Mouse (Mus musculus) liver, embryonic 12.5 days (tissue): ENCODE data around the gene Arl8a. TPM values are rescaled to one million over a fixed set of nuclear protein-coding genes. Genes with fewer than 3 reads are reported as not detected.
A peak's percentile ranks its signal among the peaks of the same experiment; 100 is the strongest.
"Not testable (repeated sequence)": the region's sequence is repeated elsewhere in the genome, so short reads cannot be mapped to it uniquely, and the experiment has no call there.

Experiments
- ATAC-seq: fragments of 200-750 bp; cut with Nextera tagmentation; 2 replicates; pipeline ENCODE4 v1.8.0; 2017; ENCODE audit warnings: moderate number of reproducible peaks, mild to moderate bottlenecking, moderate library complexity
- H3K27ac ChIP-seq: fragments of 300-500 bp; sonication (generic); 2 replicates; pipeline ENCODE4 v1.5.1; 2016; ENCODE audit warnings: mild to moderate bottlenecking
- H3K27me3 ChIP-seq: fragments of 300-500 bp; sonication (generic); replicated peaks from 2 replicates; pipeline ENCODE4 v1.6.1; 2016; ENCODE audit warnings: mild to moderate bottlenecking, moderate library complexity
- H3K36me3 ChIP-seq: fragments of 300-500 bp; sonication (generic); 2 replicates; pipeline ENCODE4 v1.6.1; 2016; ENCODE audit warnings: mild to moderate bottlenecking, moderate library complexity
- H3K4me1 ChIP-seq: fragments of 300-500 bp; sonication (generic); 2 replicates; pipeline ENCODE4 v1.6.1; 2016
- H3K4me2 ChIP-seq: fragments of 300-500 bp; sonication (generic); 2 replicates; pipeline ENCODE4 v1.6.1; 2016; ENCODE audit warnings: mild to moderate bottlenecking, moderate library complexity
- H3K4me3 ChIP-seq: fragments of 300-500 bp; sonication (generic); 2 replicates; pipeline ENCODE4 v1.5.1; 2016; ENCODE audit warnings: mild to moderate bottlenecking, moderate library complexity
- H3K9ac ChIP-seq: fragments of 300-500 bp; sonication (generic); 2 replicates; pipeline ENCODE4 v1.6.1; 2016; ENCODE audit warnings: mild to moderate bottlenecking, moderate library complexity
- H3K9me3 ChIP-seq: fragments of 300-500 bp; sonication (generic); replicated peaks from 2 replicates; pipeline ENCODE4 v1.6.1; 2016; ENCODE audit warnings: mild to moderate bottlenecking, moderate library complexity
- WGBS: fragments of 180-500 bp; shearing (Covaris S2); methylation state at CpG from one replicate; pipeline ENCODE4 v1.1.7; 2016; ENCODE audit not compliant: insufficient replicate concordance; 5-methylcytosine and 5-hydroxymethylcytosine counted together
- polyA plus RNA-seq: library from polyadenylated mRNA; unstranded; fragments of >200 nt; fragmentation: Nextera tagmentation; extraction: Ambion mirVana; gene quantifications from 2 replicates; pipeline ENCODE4 v1.2.1, GENCODE M21; 2016

The Arl8a gene
- polyA plus RNA-seq, 1 experiment from 2014 or later: 15.8 TPM

- 86% methylated on average over 3 of the region's 3 CpGs for WGBS
- Histone ChIP-seq H3K27ac (no peak overlapping the region), H3K9ac (no peak overlapping the region), H3K36me3 (no peaks in the 10 kb centered on the region), H3K27me3 (peaks cover 9% of the 10 kb centered on the region), H3K4me2 (no peak overlapping the region), H3K4me1 (no peaks in the 10 kb centered on the region), H3K4me3 (no peak overlapping the region), H3K9me3 (no peaks in the 10 kb centered on the region)
- ATAC-seq: no peak
Observed at GRCm38 (mm10) chr1:135177724-135178123, 31.1 kb downstream of the Arl8a start.

GRCm38 (mm10) chr1:135178863-135179262 lies 32.2 kb downstream of the Arl8a start:
- H3K4me2 ChIP-seq: no peak overlapping the region
- H3K4me3 ChIP-seq: no peak overlapping the region
- H3K27me3 ChIP-seq: peaks cover 16% of the 10 kb centered on the region
- 0 out of 2 replicates have a peak, but pooled peaks cover 6% of the 10 kb centered on the region for H3K4me1 ChIP-seq
- WGBS: 69% methylated on average over 7 of the region's 7 CpGs
- ATAC-seq: no peak
- H3K9me3 ChIP-seq: no peaks in the 10 kb centered on the region
- no peak overlapping the region for H3K9ac ChIP-seq
- no peaks in the 10 kb centered on the region for H3K36me3 ChIP-seq
- no peak overlapping the region for H3K27ac ChIP-seq

GRCm38 (mm10) chr1:135180830-135181229 lies 34.2 kb downstream of the Arl8a start:
- Histone ChIP-seq H3K9ac (no peak overlapping the region), H3K9me3 (no peaks in the 10 kb centered on the region), H3K4me1 (0 out of 2 replicates have a peak, but pooled peaks cover 6% of the 10 kb centered on the region), H3K36me3 (no peaks in the 10 kb centered on the region), H3K27ac (no peak overlapping the region), H3K4me3 (no peak overlapping the region), H3K27me3 (peaks cover 21% of the 10 kb centered on the region), H3K4me2 (no peak overlapping the region)
- 72% methylated on average over 10 of the region's 10 CpGs for WGBS
- ATAC-seq: no peak

- no peaks in the 10 kb centered on the region for H3K9me3 ChIP-seq
- ATAC-seq: no peak
- 0 out of 2 replicates have a peak, but pooled peaks cover 6% of the 10 kb centered on the region for H3K4me1 ChIP-seq
- H3K4me2 ChIP-seq: no peak overlapping the region
- no peak overlapping the region for H3K27ac ChIP-seq
- no peak overlapping the region for H3K4me3 ChIP-seq
- no peaks in the 10 kb centered on the region for H3K36me3 ChIP-seq
- peaks cover 25% of the 10 kb centered on the region for H3K27me3 ChIP-seq
- no peak overlapping the region for H3K9ac ChIP-seq
- 59% methylated on average over 4 of the region's 4 CpGs for WGBS
Observed at GRCm38 (mm10) chr1:135181275-135181674, 34.7 kb downstream of the Arl8a start.

- Histone ChIP-seq H3K27ac (no peak overlapping the region), H3K4me1 (0 out of 2 replicates have a peak, but pooled peaks cover 6% of the 10 kb centered on the region), H3K36me3 (no peaks in the 10 kb centered on the region), H3K9ac (no peak overlapping the region), H3K4me3 (no peak overlapping the region), H3K4me2 (no peak overlapping the region), H3K9me3 (no peaks in the 10 kb centered on the region), H3K27me3 (peaks cover 32% of the 10 kb centered on the region)
- ATAC-seq: no peak
- 83% methylated on average over 8 of the region's 8 CpGs for WGBS
Observed at GRCm38 (mm10) chr1:135181880-135182623, 35.4 kb downstream of the Arl8a start.

GRCm38 (mm10) chr1:135182975-135183374 lies 36.4 kb downstream of the Arl8a start:
- no peak overlapping the region for H3K4me2 ChIP-seq
- 54% methylated on average over 3 of the region's 3 CpGs for WGBS
- no peak overlapping the region for H3K4me3 ChIP-seq
- no peak overlapping the region for H3K9ac ChIP-seq
- H3K36me3 ChIP-seq: no peaks in the 10 kb centered on the region
- H3K9me3 ChIP-seq: no peaks in the 10 kb centered on the region
- peak; percentile 30; the same call in 1 of the 2 replicates for ATAC-seq
- H3K27me3 ChIP-seq: peaks cover 36% of the 10 kb centered on the region
- 0 out of 2 replicates have a peak, but pooled peaks cover 6% of the 10 kb centered on the region for H3K4me1 ChIP-seq
- no peak overlapping the region for H3K27ac ChIP-seq

GRCm38 (mm10) chr1:135183448-135183847 lies 36.8 kb downstream of the Arl8a start:
- peak; percentile 31; the same call in 1 of the 2 replicates for ATAC-seq
- no peaks in the 10 kb centered on the region for H3K36me3 ChIP-seq
- peaks cover 36% of the 10 kb centered on the region for H3K27me3 ChIP-seq
- no peak overlapping the region for H3K4me3 ChIP-seq
- no peaks in the 10 kb centered on the region for H3K9me3 ChIP-seq
- H3K4me2 ChIP-seq: no peak overlapping the region
- WGBS: 85% methylated on average over 3 of the region's 4 CpGs
- no peak overlapping the region for H3K27ac ChIP-seq
- H3K9ac ChIP-seq: no peak overlapping the region
- 0 out of 2 replicates have a peak, but pooled peaks cover 6% of the 10 kb centered on the region for H3K4me1 ChIP-seq

- Histone ChIP-seq H3K36me3 (no peaks in the 10 kb centered on the region), H3K9ac (no peak overlapping the region), H3K4me2 (no peak overlapping the region), H3K4me3 (no peak overlapping the region), H3K4me1 (0 out of 2 replicates have a peak, but pooled peaks cover 6% of the 10 kb centered on the region), H3K27me3 (peaks cover 36% of the 10 kb centered on the region), H3K9me3 (no peaks in the 10 kb centered on the region), H3K27ac (no peak overlapping the region)
- ATAC-seq: no peak
- WGBS: 56% methylated on average over 11 of the region's 11 CpGs
Observed at GRCm38 (mm10) chr1:135183941-135184570, 37.4 kb downstream of the Arl8a start.

GRCm38 (mm10) chr1:135185936-135186335 lies 39.3 kb downstream of the Arl8a start:
- H3K27ac ChIP-seq: no peak overlapping the region
- H3K27me3 ChIP-seq: peaks cover 36% of the 10 kb centered on the region
- ATAC-seq: no peak
- no peak overlapping the region for H3K4me2 ChIP-seq
- H3K4me1 ChIP-seq: 0 out of 2 replicates have a peak, but pooled peaks cover 6% of the 10 kb centered on the region
- WGBS: 30% methylated on average over 5 of the region's 5 CpGs
- H3K9ac ChIP-seq: no peak overlapping the region
- no peaks in the 10 kb centered on the region for H3K36me3 ChIP-seq
- H3K4me3 ChIP-seq: no peak overlapping the region
- no peaks in the 10 kb centered on the region for H3K9me3 ChIP-seq

- Histone ChIP-seq H3K27ac (no peak overlapping the region), H3K27me3 (peaks cover 36% of the 10 kb centered on the region), H3K9ac (no peak overlapping the region), H3K4me3 (no peak overlapping the region), H3K4me1 (0 out of 2 replicates have a peak, but pooled peaks cover 6% of the 10 kb centered on the region), H3K4me2 (no peak overlapping the region), H3K36me3 (no peaks in the 10 kb centered on the region), H3K9me3 (no peaks in the 10 kb centered on the region)
- no peak for ATAC-seq
- WGBS: 39% methylated on average over 8 of the region's 8 CpGs
Observed at GRCm38 (mm10) chr1:135186427-135186826, 39.8 kb downstream of the Arl8a start.

- not testable (repeated sequence) for H3K36me3 ChIP-seq, H3K27ac ChIP-seq, H3K9me3 ChIP-seq, H3K4me1 ChIP-seq, ATAC-seq, H3K4me3 ChIP-seq, H3K9ac ChIP-seq, H3K4me2 ChIP-seq
- WGBS: 44% methylated on average over 2 of the region's 2 CpGs
- peaks cover 34% of the 10 kb centered on the region for H3K27me3 ChIP-seq
Observed at GRCm38 (mm10) chr1:135187016-135187415, 40.4 kb downstream of the Arl8a start.

- H3K9me3 ChIP-seq: no peaks in the 10 kb centered on the region
- no peak overlapping the region for H3K4me3 ChIP-seq
- 29% methylated on average over 3 of the region's 3 CpGs for WGBS
- no peak overlapping the region for H3K4me2 ChIP-seq
- 0 out of 2 replicates have a peak, but pooled peaks cover 3% of the 10 kb centered on the region for H3K4me1 ChIP-seq
- peaks cover 22% of the 10 kb centered on the region for H3K27me3 ChIP-seq
- H3K27ac ChIP-seq: no peak overlapping the region
- no peak overlapping the region for H3K9ac ChIP-seq
- ATAC-seq: no peak
- H3K36me3 ChIP-seq: no peaks in the 10 kb centered on the region
Observed at GRCm38 (mm10) chr1:135188197-135188596, 41.6 kb downstream of the Arl8a start.
